Mouse (Mus musculus): ENCODE measurements around the gene Abca4.

DNA sequence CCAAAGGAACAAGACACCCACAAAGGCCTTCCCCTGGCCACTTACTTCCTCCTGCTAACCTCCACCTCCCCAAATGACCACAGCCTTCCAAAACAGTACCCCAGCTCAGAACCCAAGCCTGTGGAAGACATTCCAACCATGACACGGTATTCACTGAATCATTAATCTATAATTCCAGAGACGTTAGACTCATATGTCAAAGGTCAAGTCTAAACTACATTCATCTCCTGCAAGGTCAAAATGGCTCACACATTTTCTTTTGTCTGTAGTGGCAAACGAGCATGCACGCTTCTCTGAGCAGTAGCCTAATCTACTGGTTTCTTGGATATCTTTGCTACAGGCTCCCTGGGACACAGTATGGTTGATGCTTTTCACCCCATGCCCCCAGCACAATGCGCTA, 166.2 kb downstream of the Abca4 start:
- no peak for TF ChIP-seq CTCF (IDR thresholded peaks at IDR 0.05; ENCODE audit: control insufficient read depth, insufficient read depth, low read length)
- TF ChIP-seq POLR2A (IDR thresholded peaks at IDR 0.05; ENCODE audit: borderline replicate concordance, control insufficient read depth, low read depth, low read length), result no peak

All from bone marrow, adult 2 months (tissue).